Mouse (Mus musculus) embryonic fibroblast, embryonic 13.5 days (primary cell): ENCODE measurements around the gene Dbnl. TPM values are rescaled to one million over a fixed set of nuclear protein-coding genes. Genes with fewer than 3 reads are reported as not detected.
A peak's percentile ranks its signal among the peaks of the same experiment; 100 is the strongest.

Source experiments
- H3K27ac ChIP-seq: 2 replicates; pipeline ENCODE4 v1.5.1; 2012; ENCODE audit warnings: low read length, control low read depth, inconsistent platforms; ENCODE audit not compliant: insufficient read depth
- H3K4me1 ChIP-seq: 2 replicates; pipeline ENCODE4 v1.6.1; 2011; ENCODE audit warnings: low read length; ENCODE audit not compliant: control insufficient read depth, insufficient read depth
- H3K4me3 ChIP-seq: 2 replicates; pipeline ENCODE4 v1.5.1; 2011; ENCODE audit warnings: mild to moderate bottlenecking, control low read depth, low read length; ENCODE audit not compliant: insufficient read depth
- CTCF ChIP-seq: IDR thresholded peaks from 2 replicates; pipeline ENCODE4 v1.5.1; 2011; ENCODE audit warnings: mild to moderate bottlenecking, control low read depth, low read length, moderate library complexity, borderline replicate concordance; ENCODE audit not compliant: insufficient read depth
- POLR2A ChIP-seq: IDR thresholded peaks from 2 replicates; pipeline ENCODE4 v1.6.1; 2011; ENCODE audit warnings: low read depth, mild to moderate bottlenecking, control low read depth, low read length, moderate library complexity
- polyA plus RNA-seq: library from polyadenylated mRNA; stranded (reverse); fragments of >200 nt; gene quantifications from 2 replicates; pipeline ENCODE4 v1.2.4, GENCODE M21; 2011; ENCODE audit warnings: low read depth; ENCODE audit not compliant: missing spikeins, insufficient read length

Dbnl gene
- polyA plus RNA-seq, 1 experiment, result 46.0 TPM

DNA sequence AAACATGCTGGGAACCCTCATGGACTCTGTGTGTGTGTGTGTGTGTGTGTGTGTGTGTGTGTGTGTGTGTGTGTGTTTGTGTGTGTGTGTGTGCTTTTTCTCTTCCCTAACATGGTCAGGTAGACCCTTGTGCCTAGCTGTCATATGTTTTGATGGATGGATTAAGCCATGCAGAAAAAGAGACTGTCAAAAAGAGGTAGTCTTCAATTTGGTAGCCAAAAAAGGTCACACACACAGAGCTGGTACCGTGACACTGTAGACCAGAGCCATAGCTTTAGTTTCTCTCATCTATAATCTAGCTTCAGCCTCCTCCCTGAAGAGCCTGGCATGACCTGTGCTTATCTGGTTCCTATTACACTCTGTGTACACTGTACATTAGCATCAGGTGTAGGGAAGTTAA, 2.1 kb downstream of the Dbnl start:
- TF ChIP-seq CTCF (no peak), POLR2A (no peak)
- Histone ChIP-seq H3K27ac (no peak overlapping the region), H3K4me1 (peaks cover 14% of the 10 kb centered on the region), H3K4me3 (no peak overlapping the region)

DNA sequence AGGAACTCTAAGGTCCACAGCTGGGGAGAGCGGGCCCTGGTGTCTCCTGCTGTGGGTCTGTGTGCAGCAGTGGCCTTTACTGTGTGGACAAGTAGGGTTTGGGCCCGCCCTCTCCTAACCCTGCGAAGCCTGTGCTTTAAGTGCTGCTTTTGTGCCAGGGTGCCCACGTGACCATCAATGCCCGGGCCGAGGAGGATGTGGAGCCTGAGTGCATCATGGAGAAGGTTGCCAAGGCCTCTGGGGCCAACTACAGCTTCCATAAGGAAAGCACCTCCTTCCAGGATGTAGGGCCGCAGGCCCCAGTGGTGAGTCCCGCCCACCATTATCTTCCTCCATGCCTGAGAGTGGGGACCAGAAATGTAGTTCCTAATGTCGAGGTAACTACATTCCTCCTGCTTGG, 7.0 kb downstream of the Dbnl start:
- Histone ChIP-seq H3K4me3 (no peak overlapping the region), H3K4me1 (0 out of 2 replicates have a peak, but pooled peaks cover 7% of the 10 kb centered on the region), H3K27ac (peak overlapping the region; percentile 49)
- TF ChIP-seq POLR2A (no peak), CTCF (no peak)

DNA sequence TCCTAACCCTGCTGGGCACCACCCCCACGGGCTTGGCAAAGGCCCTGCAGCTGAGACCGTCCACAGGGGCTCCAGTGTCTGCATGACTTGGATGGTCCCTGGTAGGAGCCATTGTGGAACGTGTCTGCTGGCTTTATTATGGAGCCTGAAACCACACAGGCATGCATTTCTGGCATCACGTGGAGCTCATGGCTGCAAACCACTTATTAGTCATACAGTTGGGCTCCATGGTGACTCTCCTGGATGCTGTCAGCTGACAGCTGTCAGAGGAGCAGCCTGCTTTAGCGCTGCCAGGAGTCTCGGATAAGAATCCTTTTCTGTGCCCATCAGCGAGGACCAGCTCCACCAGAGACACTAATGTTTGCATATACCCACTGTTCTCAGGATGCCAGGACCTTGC, 7.4 kb downstream of the Dbnl start:
- Histone ChIP-seq H3K4me1 (0 out of 2 replicates have a peak, but pooled peaks cover 7% of the 10 kb centered on the region), H3K27ac (peak overlapping the region; percentile 49), H3K4me3 (no peak overlapping the region)
- no peak for TF ChIP-seq CTCF
- TF ChIP-seq POLR2A, result no peak

DNA sequence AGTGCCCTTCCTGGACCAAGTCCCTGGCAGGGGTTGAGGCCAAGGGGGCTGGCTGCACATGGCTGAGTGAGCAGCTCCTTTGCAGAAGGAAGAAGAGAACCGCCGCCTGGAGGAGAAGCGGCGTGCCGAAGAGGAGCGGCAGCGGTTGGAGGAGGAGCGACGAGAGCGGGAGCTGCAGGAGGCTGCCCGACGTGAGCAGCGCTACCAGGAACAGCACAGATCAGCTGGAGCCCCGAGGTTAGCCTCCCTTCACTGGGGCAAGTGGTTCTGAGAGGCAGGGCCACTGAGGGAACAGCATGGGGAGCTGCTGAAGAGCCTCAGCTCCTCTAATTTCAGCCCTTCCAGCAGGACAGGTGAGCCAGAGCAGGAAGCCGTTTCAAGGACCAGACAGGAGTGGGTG, 8.7 kb downstream of the Dbnl start:
- TF ChIP-seq POLR2A (no peak), CTCF (no peak)
- Histone ChIP-seq H3K4me3 (no peak overlapping the region), H3K4me1 (0 out of 2 replicates have a peak, but pooled peaks cover 7% of the 10 kb centered on the region), H3K27ac (no peak overlapping the region)

DNA sequence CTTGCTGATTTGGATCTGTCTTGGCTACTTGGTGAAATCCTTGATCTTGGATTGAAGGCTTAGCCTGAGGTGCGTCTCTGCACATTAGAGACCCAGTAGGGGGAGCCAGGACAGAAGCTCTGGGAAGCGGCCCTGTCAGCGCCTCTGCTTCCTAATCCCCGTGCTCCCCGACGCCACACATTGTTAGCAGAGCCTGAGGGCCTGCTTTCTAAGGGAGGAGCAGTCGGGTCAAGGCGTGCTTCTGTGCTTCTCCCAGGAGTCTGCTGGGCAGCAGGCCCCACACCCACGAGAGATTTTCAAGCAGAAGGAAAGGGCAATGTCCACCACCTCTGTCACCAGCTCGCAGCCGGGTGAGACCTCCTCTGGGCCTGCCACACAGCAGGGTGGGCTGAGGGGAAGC, 9.1 kb downstream of the Dbnl start:
- H3K27ac ChIP-seq, result no peak overlapping the region
- no peak for TF ChIP-seq POLR2A
- no peak for TF ChIP-seq CTCF
- H3K4me1 ChIP-seq, result 0 out of 2 replicates have a peak, but pooled peaks cover 7% of the 10 kb centered on the region

DNA sequence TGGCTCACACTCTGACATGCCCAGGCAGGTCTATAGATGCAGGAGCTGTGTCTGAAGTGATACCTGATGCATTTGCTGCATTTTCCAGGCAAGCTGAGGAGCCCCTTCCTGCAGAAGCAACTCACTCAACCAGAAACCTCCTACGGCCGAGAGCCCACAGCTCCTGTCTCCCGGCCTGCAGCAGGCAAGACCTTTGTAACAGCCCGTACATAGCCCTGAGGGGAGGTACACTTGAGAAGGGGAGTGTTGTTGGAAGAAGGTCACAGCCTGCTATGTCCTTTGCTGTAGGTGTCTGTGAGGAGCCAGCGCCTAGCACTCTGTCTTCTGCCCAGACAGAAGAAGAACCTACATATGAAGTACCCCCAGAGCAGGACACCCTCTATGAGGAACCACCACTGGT, 9.6 kb downstream of the Dbnl start:
- Histone ChIP-seq H3K4me3 (no peak overlapping the region), H3K4me1 (0 out of 2 replicates have a peak, but pooled peaks cover 7% of the 10 kb centered on the region), H3K27ac (no peak overlapping the region)
- TF ChIP-seq CTCF, result no peak
- no peak for TF ChIP-seq POLR2A

More for the DNA sequence above, 9.1 kb downstream of the Dbnl start:
- H3K4me3 ChIP-seq, result no peak overlapping the region

DNA sequence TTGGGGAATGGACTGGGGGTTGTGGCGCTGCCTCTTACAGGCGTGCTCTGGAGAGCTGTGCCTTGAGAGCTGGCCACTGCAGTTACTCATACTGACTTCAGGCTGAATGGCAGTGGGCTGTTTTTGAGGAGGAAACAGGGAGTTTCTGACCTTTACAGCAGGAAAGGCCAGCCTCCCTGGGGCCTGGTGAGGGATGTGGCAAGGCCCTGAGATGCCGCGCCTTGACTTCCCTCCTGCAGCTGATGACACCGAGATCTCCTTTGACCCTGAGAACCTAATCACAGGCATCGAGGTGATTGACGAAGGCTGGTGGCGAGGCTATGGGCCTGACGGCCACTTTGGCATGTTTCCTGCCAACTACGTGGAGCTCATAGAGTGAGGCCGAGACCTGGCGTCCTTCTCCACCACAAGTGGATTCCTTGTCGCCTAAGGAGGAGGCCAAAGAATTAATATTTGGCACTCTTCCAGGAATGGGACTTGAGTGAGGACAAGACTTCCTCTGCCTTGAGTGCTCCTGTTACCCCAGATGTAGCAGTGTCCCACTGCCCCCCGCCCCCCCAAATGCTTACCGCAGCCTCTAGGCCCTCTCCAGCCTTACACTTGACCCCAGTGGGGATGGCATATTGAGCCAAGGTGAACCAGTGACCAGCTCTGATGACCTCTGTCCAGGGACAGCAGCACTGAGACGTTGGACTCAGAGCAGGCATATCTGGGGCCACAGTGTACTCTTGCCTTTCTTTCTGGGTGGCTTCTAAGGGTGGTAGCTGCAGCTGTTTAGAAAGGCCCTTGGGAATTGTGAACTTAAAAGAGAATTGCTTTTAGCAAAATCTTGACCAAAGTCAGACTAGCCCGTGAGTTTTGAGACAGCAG, 11.6 kb downstream of the Dbnl start:
- Histone ChIP-seq H3K27ac (no peak overlapping the region), H3K4me3 (no peak overlapping the region), H3K4me1 (0 out of 2 replicates have a peak, but pooled peaks cover 7% of the 10 kb centered on the region)
- no peak for TF ChIP-seq CTCF
- TF ChIP-seq POLR2A, result no peak

DNA sequence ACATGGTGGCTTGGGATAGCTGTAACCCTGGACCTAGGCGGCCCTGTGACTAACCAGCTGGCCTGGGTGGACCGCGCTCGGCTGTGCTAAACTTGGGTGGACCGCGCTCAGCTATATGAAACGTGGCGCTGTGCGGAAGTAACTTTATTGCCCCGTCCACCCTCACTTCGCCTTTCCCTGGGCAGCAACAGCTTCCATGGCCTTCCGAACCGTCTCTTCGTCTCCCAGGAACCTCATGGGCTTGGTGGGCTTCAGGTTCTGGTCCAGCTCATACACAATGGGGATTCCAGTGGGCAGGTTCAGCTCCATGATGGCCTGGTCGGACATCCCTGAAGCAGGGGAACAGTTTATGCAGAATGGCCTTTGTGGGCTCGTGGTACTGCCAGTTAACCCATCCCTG, 13.2 kb downstream of the Dbnl start:
- TF ChIP-seq CTCF, result no peak
- no peak for TF ChIP-seq POLR2A
- H3K27ac ChIP-seq, result no peak overlapping the region
- H3K4me3 ChIP-seq, result no peak overlapping the region
- H3K4me1 ChIP-seq, result no peaks in the 10 kb centered on the region

DNA sequence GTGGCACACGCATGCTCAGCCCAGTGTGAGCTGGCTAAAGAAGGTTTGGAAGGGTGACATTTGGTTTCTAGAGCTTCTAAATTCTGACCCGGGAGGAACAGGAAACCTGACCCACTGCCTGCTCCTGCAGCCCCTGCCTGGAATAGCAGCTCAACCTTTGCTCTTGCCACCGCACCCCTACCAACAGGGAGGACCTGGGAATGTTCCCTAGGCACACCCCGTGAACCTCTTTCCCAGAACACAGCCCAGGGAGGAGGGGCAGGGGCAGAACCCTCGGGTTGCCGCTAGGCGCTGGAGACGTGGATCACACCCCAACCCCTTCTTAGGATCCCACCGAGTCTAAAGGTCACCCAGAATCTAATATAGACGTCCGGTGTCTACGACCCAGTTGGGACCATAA, 13.7 kb downstream of the Dbnl start:
- Histone ChIP-seq H3K4me3 (no peak overlapping the region), H3K4me1 (no peaks in the 10 kb centered on the region), H3K27ac (no peak overlapping the region)
- TF ChIP-seq CTCF (no peak), POLR2A (no peak; the same call in 1 of the 2 replicates)

DNA sequence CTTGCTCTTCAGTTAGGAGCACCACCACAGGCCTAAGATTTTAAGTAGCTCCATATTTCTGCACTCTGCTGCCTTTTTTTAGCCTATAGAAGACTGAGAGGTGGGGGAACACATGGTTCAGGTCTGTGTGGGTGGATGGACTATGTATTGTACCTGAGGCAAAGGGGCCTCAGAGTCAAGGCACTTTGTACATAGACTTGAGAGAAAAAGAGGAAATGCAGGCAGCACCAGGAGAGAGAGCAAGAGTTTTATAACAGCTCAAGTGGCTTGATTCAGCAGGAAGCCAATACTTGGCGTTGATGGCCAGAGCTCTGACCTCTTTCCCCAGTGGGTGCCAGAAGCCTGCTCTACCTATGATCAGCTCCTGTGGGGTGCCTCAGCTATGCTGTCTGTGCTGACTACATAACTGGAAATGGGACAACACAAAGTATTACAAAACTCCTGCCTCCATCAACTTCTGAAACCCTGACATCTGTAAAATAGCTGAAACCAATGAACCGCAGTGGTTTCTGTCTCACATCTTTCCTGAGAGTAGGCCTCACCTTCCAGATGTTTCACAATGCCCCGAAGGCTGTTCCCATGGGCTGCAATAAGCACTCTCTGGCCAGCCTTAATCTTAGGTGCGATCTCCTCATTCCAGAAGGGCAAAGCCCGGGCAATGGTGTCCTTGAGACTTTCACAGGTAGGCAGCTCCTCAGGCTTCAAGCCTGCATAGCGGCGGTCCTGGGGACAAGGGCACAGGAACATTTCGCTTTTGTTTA, 14.3 kb downstream of the Dbnl start:
- no peak overlapping the region for H3K27ac ChIP-seq
- no peaks in the 10 kb centered on the region for H3K4me1 ChIP-seq
- no peak for TF ChIP-seq CTCF
- TF ChIP-seq POLR2A, result no peak
- no peak overlapping the region for H3K4me3 ChIP-seq
